Mouse (Mus musculus) midbrain, postnatal 0 days (tissue): ENCODE measurements at regions not wholly inside any gene's neighbourhood (a gene's known extent, or its start where the extent isn't known, plus 50 kb on each side); places are given as distances from the start of the nearest gene placed in this dataset.
A peak's percentile ranks its signal among the peaks of the same experiment; 100 is the strongest.

Experiments used
- ATAC-seq: fragments of 200-750 bp; cut with Nextera tagmentation; 2 replicates; pipeline ENCODE4 v1.8.0; 2017; ENCODE audit warnings: moderate number of reproducible peaks, mild to moderate bottlenecking, moderate TSS enrichment, moderate library complexity; ENCODE audit not compliant: low FRiP score
- DNase-seq: peaks from one replicate; pipeline ENCODE4 v3.0.0-alpha.2; 2015; ENCODE audit warnings: low spot score
- H3K27ac ChIP-seq: fragments of 300-500 bp; sonication (generic); 2 replicates; pipeline ENCODE4 v1.5.1; 2014; ENCODE audit warnings: low read depth, mild to moderate bottlenecking, low read length, mixed read lengths
- H3K27me3 ChIP-seq: fragments of 300-500 bp; sonication (generic); 2 replicates; pipeline ENCODE4 v1.6.1; 2014; ENCODE audit warnings: low read length, control low read depth, mixed read lengths; ENCODE audit not compliant: insufficient read depth
- H3K36me3 ChIP-seq: fragments of 300-500 bp; sonication (generic); 2 replicates; pipeline ENCODE4 v1.6.1; 2014; ENCODE audit warnings: low read length, control low read depth, mixed read lengths; ENCODE audit not compliant: insufficient read depth
- H3K4me1 ChIP-seq: fragments of 300-500 bp; sonication (generic); 2 replicates; pipeline ENCODE4 v1.6.1; 2014; ENCODE audit warnings: mild to moderate bottlenecking, control low read depth, antibody characterized with exemption, low read length, mixed read lengths; ENCODE audit not compliant: insufficient read depth
- H3K4me2 ChIP-seq: fragments of 300-500 bp; sonication (generic); 2 replicates; pipeline ENCODE4 v1.6.1; 2014; ENCODE audit warnings: low read depth, mild to moderate bottlenecking, low read length, mixed read lengths; ENCODE audit not compliant: poor library complexity, severe bottlenecking
- H3K4me3 ChIP-seq: fragments of 300-500 bp; sonication (generic); 2 replicates; pipeline ENCODE4 v1.5.1; 2014; ENCODE audit warnings: low read depth, mild to moderate bottlenecking, low read length, moderate library complexity
- H3K9ac ChIP-seq: fragments of 300-500 bp; sonication (generic); replicated peaks from 2 replicates; pipeline ENCODE4 v1.6.1; 2014; ENCODE audit warnings: mild to moderate bottlenecking, low read length, moderate library complexity, mixed read lengths; ENCODE audit not compliant: poor library complexity, severe bottlenecking
- H3K9me3 ChIP-seq: fragments of 300-500 bp; sonication (generic); 2 replicates; pipeline ENCODE4 v1.6.1; 2016; ENCODE audit warnings: low read length, control low read depth
- CTCF ChIP-seq: IDR thresholded peaks from 2 replicates; pipeline ENCODE4 v1.5.1; 2016; ENCODE audit warnings: antibody characterized with exemption, mild to moderate bottlenecking
- WGBS: fragments of 180-500 bp; shearing (Covaris S2); extraction: QIAGEN DNeasy Blood & Tissue Kit; methylation state at CpG from one replicate; pipeline ENCODE4 v1.1.7; 2014; 5-methylcytosine and 5-hydroxymethylcytosine counted together

- 43% methylated on average over 6 of the region's 6 CpGs for WGBS
- no peak overlapping the region for H3K27ac ChIP-seq
- H3K9me3 ChIP-seq: no peaks in the 10 kb centered on the region
- no peak for TF ChIP-seq CTCF
- no peak for ATAC-seq
- H3K4me1 ChIP-seq: no peaks in the 10 kb centered on the region
- H3K9ac ChIP-seq: no peak overlapping the region
- no peak overlapping the region for H3K4me3 ChIP-seq
- H3K27me3 ChIP-seq: no peaks in the 10 kb centered on the region
- no peaks in the 10 kb centered on the region for H3K36me3 ChIP-seq
- no peak overlapping the region for H3K4me2 ChIP-seq
- DNase-seq: no peak
These were observed 83.7 kb upstream of the Ppp2r5a start for GRCm38 (mm10) chr1:191486766-191487165.

- H3K9me3 ChIP-seq: no peaks in the 10 kb centered on the region
- no peak overlapping the region for H3K27ac ChIP-seq
- 91% methylated on average over 8 of the region's 8 CpGs for WGBS
- no peak overlapping the region for H3K4me3 ChIP-seq
- ATAC-seq (no peak), DNase-seq (no peak)
- no peak for TF ChIP-seq CTCF
- H3K9ac ChIP-seq: no peak overlapping the region
- H3K27me3 ChIP-seq: no peaks in the 10 kb centered on the region
- no peak overlapping the region for H3K4me2 ChIP-seq
- no peaks in the 10 kb centered on the region for H3K36me3 ChIP-seq
- no peaks in the 10 kb centered on the region for H3K4me1 ChIP-seq
These were observed 81.8 kb upstream of the Ppp2r5a start for GRCm38 (mm10) chr1:191484726-191485425.

- H3K27ac ChIP-seq: no peak overlapping the region
- no peaks in the 10 kb centered on the region for H3K36me3 ChIP-seq
- H3K9ac ChIP-seq: no peak overlapping the region
- TF ChIP-seq CTCF: no peak
- H3K27me3 ChIP-seq: no peaks in the 10 kb centered on the region
- H3K4me2 ChIP-seq: no peak overlapping the region
- no peaks in the 10 kb centered on the region for H3K4me1 ChIP-seq
- no peak overlapping the region for H3K4me3 ChIP-seq
- no peak for ATAC-seq
- 74% methylated on average over 13 of the region's 13 CpGs for WGBS
- no peaks in the 10 kb centered on the region for H3K9me3 ChIP-seq
- DNase-seq: no peak
These were observed 76.9 kb upstream of the Ppp2r5a start for GRCm38 (mm10) chr1:191479906-191480379.

GRCm38 (mm10) chr1:191472551-191472950, 69.5 kb upstream of the Ppp2r5a start:
- Histone ChIP-seq H3K4me1 (peaks cover 10% of the 10 kb centered on the region), H3K27ac (no peak overlapping the region), H3K4me3 (no peak overlapping the region), H3K27me3 (no peaks in the 10 kb centered on the region), H3K36me3 (no peaks in the 10 kb centered on the region), H3K9me3 (no peaks in the 10 kb centered on the region), H3K4me2 (no peak overlapping the region), H3K9ac (no peak overlapping the region)
- no peak for TF ChIP-seq CTCF
- DNase-seq (no peak), ATAC-seq (no peak)
- WGBS: 90% methylated on average over 5 of the region's 5 CpGs

GRCm38 (mm10) chr1:191471489-191471888, 68.4 kb upstream of the Ppp2r5a start:
- 65% methylated on average over 2 of the region's 2 CpGs for WGBS
- H3K4me2 ChIP-seq: no peak overlapping the region

GRCm38 (mm10) chr1:191470190-191470985, 67.3 kb upstream of the Ppp2r5a start:
- H3K9ac ChIP-seq: no peak overlapping the region
- 15% methylated on average over 13 of the region's 13 CpGs for WGBS

More at GRCm38 (mm10) chr1:191471489-191471888, 68.4 kb upstream of the Ppp2r5a start:
- Histone ChIP-seq H3K36me3 (no peaks in the 10 kb centered on the region), H3K9ac (no peak overlapping the region), H3K27ac (no peak overlapping the region), H3K4me1 (peaks cover 10% of the 10 kb centered on the region), H3K9me3 (no peaks in the 10 kb centered on the region), H3K4me3 (no peak overlapping the region), H3K27me3 (no peaks in the 10 kb centered on the region)
- DNase-seq (no peak), ATAC-seq (no peak)
- TF ChIP-seq CTCF: no peak

More at GRCm38 (mm10) chr1:191470190-191470985, 67.3 kb upstream of the Ppp2r5a start:
- H3K4me3 ChIP-seq: no peak overlapping the region
- no peaks in the 10 kb centered on the region for H3K27me3 ChIP-seq
- DNase-seq (peak; percentile 83), ATAC-seq (peak; percentile 34; the same call in 1 of the 2 replicates)
- no peaks in the 10 kb centered on the region for H3K9me3 ChIP-seq
- peak overlapping the region; percentile 5; the same call in 1 of the 2 replicates for H3K4me2 ChIP-seq
- H3K36me3 ChIP-seq: no peaks in the 10 kb centered on the region
- peak overlapping the region; percentile 4; the same call in 1 of the 2 replicates for H3K27ac ChIP-seq
- TF ChIP-seq CTCF: no peak
- H3K4me1 ChIP-seq: peaks cover 10% of the 10 kb centered on the region
